ENCODE assay signal across 27 mouse cellular contexts in genomic region chr3:98913591-98913990, GRCm38 (mm10). TPM values are rescaled to one million over a fixed set of nuclear protein-coding genes. Genes with fewer than 3 reads are reported as not detected.
A peak's percentile ranks its signal among the peaks of the same experiment; 100 is the strongest.
DNase-seq lines count a peak whose midpoint lies in the region; ATAC-seq and TF ChIP-seq lines count a peak whose summit lies in the region.
"Had no signal": no experiment of that assay in that cellular context is flagged by ENCODE, and none has a peak within 500 bp of the region (broad histone marks: within the 10 kb centered on the region; RNA-seq: fewer than 3 reads in every experiment).

No protein-coding gene starts in this region.

- no peaks in the 10 kb centered on the region for H3K27me3 ChIP-seq in forebrain, postnatal 0 days (ENCODE audit: insufficient read depth, low read length)
- H3K27me3 ChIP-seq in forebrain, embryonic 16.5 days (replicated peaks; ENCODE audit: control insufficient read depth, insufficient read depth, low read length), result no peaks in the 10 kb centered on the region
- H3K27me3 ChIP-seq in lung, embryonic 14.5 days (ENCODE audit: insufficient read depth, low read length), result no peaks in the 10 kb centered on the region
- no peaks in the 10 kb centered on the region for H3K27me3 ChIP-seq in lung, postnatal 0 days (replicated peaks; ENCODE audit: insufficient read depth, low read length)
- no peaks in the 10 kb centered on the region for H3K27me3 ChIP-seq in CH12.LX (replicated peaks)
- H3K27me3 ChIP-seq: forebrain, embryonic 13.5 days; hindbrain, embryonic 15.5 days; limb, embryonic 13.5 days had no signal

- H3K36me3 ChIP-seq in forebrain, postnatal 0 days (ENCODE audit: insufficient read depth), result no peaks in the 10 kb centered on the region
- H3K36me3 ChIP-seq in forebrain, embryonic 16.5 days (ENCODE audit: control insufficient read depth, insufficient read depth), result no peaks in the 10 kb centered on the region
- no peaks in the 10 kb centered on the region for H3K36me3 ChIP-seq in lung, embryonic 14.5 days (ENCODE audit: insufficient read depth)
- H3K36me3 ChIP-seq in lung, postnatal 0 days (ENCODE audit: insufficient read depth, low read length), result no peaks in the 10 kb centered on the region
- no peaks in the 10 kb centered on the region for H3K36me3 ChIP-seq in CH12.LX (replicated peaks in 1 of 2; ENCODE audit: control insufficient read depth in 1 of 2, insufficient read depth in 1 of 2, low read length in 1 of 2)
- H3K36me3 ChIP-seq: hindbrain, embryonic 15.5 days; limb, embryonic 13.5 days had no signal

- no peaks in the 10 kb centered on the region for H3K79me2 ChIP-seq in CH12.LX (replicated peaks; ENCODE audit: control insufficient read depth, extremely low read depth, insufficient read depth, poor library complexity, severe bottlenecking)

- no peak for TF ChIP-seq EP300 in lung, postnatal 0 days (IDR thresholded peaks at IDR 0.05)
- TF ChIP-seq EP300 in CH12.LX (IDR thresholded peaks at IDR 0.05; ENCODE audit: low read length), result no peak

- H3K27ac ChIP-seq in forebrain, postnatal 0 days (ENCODE audit: low read depth, low read length), result no peak overlapping the region
- no peak overlapping the region for H3K27ac ChIP-seq in forebrain, embryonic 16.5 days (ENCODE audit: low read length)
- no peak overlapping the region for H3K27ac ChIP-seq in lung, embryonic 14.5 days (ENCODE audit: low read depth)
- H3K27ac ChIP-seq in lung, postnatal 0 days (ENCODE audit: low read length), result no peak overlapping the region
- no peak overlapping the region for H3K27ac ChIP-seq in CH12.LX (ENCODE audit: insufficient read depth, low read depth)
- H3K27ac ChIP-seq: forebrain, embryonic 13.5 days; heart, adult 2 months; hindbrain, embryonic 15.5 days; limb, embryonic 13.5 days; liver, embryonic 14.5 days had no signal

- no peaks in the 10 kb centered on the region for H3K9me3 ChIP-seq in forebrain, postnatal 0 days (ENCODE audit: low read length)
- H3K9me3 ChIP-seq in forebrain, embryonic 16.5 days (ENCODE audit: control insufficient read depth, low read length), result no peaks in the 10 kb centered on the region
- H3K9me3 ChIP-seq in lung, embryonic 14.5 days (ENCODE audit: low read depth, low read length), result no peaks in the 10 kb centered on the region
- H3K9me3 ChIP-seq in lung, postnatal 0 days (ENCODE audit: low read length), result no peaks in the 10 kb centered on the region
- H3K9me3 ChIP-seq in CH12.LX (replicated peaks; ENCODE audit: low read length), result no peaks in the 10 kb centered on the region
- H3K9me3 ChIP-seq: forebrain, embryonic 13.5 days; hindbrain, embryonic 15.5 days; limb, embryonic 13.5 days had no signal

- ATAC-seq in forebrain, postnatal 0 days, result peak; percentile 51; the same call in 1 of the 2 replicates
- no peak for ATAC-seq in forebrain, embryonic 16.5 days
- no peak for ATAC-seq in lung, embryonic 14.5 days (ENCODE audit: insufficient read depth)
- ATAC-seq in lung, postnatal 0 days, result no peak
- ATAC-seq: forebrain, embryonic 13.5 days; intestine, postnatal 0 days had no signal

- no peak overlapping the region for H3K4me3 ChIP-seq in forebrain, postnatal 0 days (ENCODE audit: low read depth, low read length)
- H3K4me3 ChIP-seq in forebrain, embryonic 16.5 days (replicated peaks; ENCODE audit: low read length), result no peak overlapping the region
- no peak overlapping the region for H3K4me3 ChIP-seq in lung, embryonic 14.5 days (ENCODE audit: low read depth, low read length)
- H3K4me3 ChIP-seq in lung, postnatal 0 days (ENCODE audit: low read depth, low read length), result no peak overlapping the region
- no peak overlapping the region for H3K4me3 ChIP-seq in CH12.LX (replicated peaks in 1 of 3; ENCODE audit: low read depth in 2 of 3, low read length in 2 of 3, poor library complexity in 1 of 3)
- H3K4me3 ChIP-seq: erythroblast, embryonic 14.5 days; forebrain, embryonic 13.5 days; heart, adult 2 months; hindbrain, embryonic 15.5 days; limb, embryonic 13.5 days had no signal

- no peak overlapping the region for H3K9ac ChIP-seq in forebrain, postnatal 0 days
- H3K9ac ChIP-seq in forebrain, embryonic 16.5 days (replicated peaks; ENCODE audit: low read depth, low read length), result no peak overlapping the region
- H3K9ac ChIP-seq in lung, embryonic 14.5 days, result no peak overlapping the region
- H3K9ac ChIP-seq in lung, postnatal 0 days (replicated peaks; ENCODE audit: low read depth), result no peak overlapping the region
- H3K9ac ChIP-seq in CH12.LX (ENCODE audit: insufficient read depth, low read depth), result no peak overlapping the region
- H3K9ac ChIP-seq: forebrain, embryonic 13.5 days; hindbrain, embryonic 15.5 days; limb, embryonic 13.5 days; liver, embryonic 14.5 days had no signal

- peak; percentile 34 for DNase-seq in forebrain, postnatal 0 days
- DNase-seq in lung, embryonic 14.5 days, result peak; percentile 5
- no peak for DNase-seq in lung, postnatal 0 days (ENCODE audit: low spot score)
- no peak for DNase-seq in CH12.LX (ENCODE audit: extremely low read depth)
- DNase-seq in brain, embryonic 18.5 days (ENCODE audit: low read depth, low spot score), result peak; percentile 10
- DNase-seq in gastrocnemius, postnatal 36 days, result no peak
- DNase-seq: cerebellum, adult 9-10 months; gastrocnemius, postnatal 14 days; heart, adult 2 months; heart, postnatal 36 days; kidney, postnatal 14 days; retina, postnatal 1 day had no signal

- intact Hi-C loops in gastrocnemius, postnatal 36 days (cut with DNase I), result no loop called here

- TF ChIP-seq CTCF in forebrain, postnatal 0 days (IDR thresholded peaks at IDR 0.05; ENCODE audit: low read depth), result peak; percentile 45
- no peak for TF ChIP-seq CTCF in lung, embryonic 14.5 days (IDR thresholded peaks at IDR 0.05; ENCODE audit: low read depth)
- TF ChIP-seq CTCF in lung, postnatal 0 days (IDR thresholded peaks at IDR 0.05), result no peak
- TF ChIP-seq CTCF in CH12.LX (conservative IDR thresholded peaks at IDR 0.05 in 1 of 2, IDR thresholded peaks at IDR 0.05 in 1 of 2; ENCODE audit: low read depth in 2 of 2, low read length in 2 of 2), result no peak

- TF ChIP-seq RAD21 in CH12.LX (IDR thresholded peaks at IDR 0.05; ENCODE audit: low read depth, low read length), result peak; percentile 1; the same call in 1 of the 2 replicates

- dilution Hi-C loops in CH12.LX (cut with MboI; ENCODE audit: extremely low pct_ligation_motif_present, extremely low pct_unique_long_range_greater_than_20kb, low sequenced_read_pairs), result no loop called here

- 80% methylated on average over 6 of the region's 6 CpGs for WGBS in forebrain, postnatal 0 days
- 85% methylated on average over 6 of the region's 6 CpGs for WGBS in forebrain, embryonic 16.5 days
- WGBS in lung, embryonic 14.5 days, result 68% methylated on average over 6 of the region's 6 CpGs
- 64% methylated on average over 6 of the region's 6 CpGs for WGBS in lung, postnatal 0 days

- no peaks in the 10 kb centered on the region for H3K4me1 ChIP-seq in forebrain, postnatal 0 days (ENCODE audit: insufficient read depth)
- H3K4me1 ChIP-seq in forebrain, embryonic 16.5 days (replicated peaks; ENCODE audit: control insufficient read depth, insufficient read depth, low read length), result no peaks in the 10 kb centered on the region
- no peaks in the 10 kb centered on the region for H3K4me1 ChIP-seq in lung, embryonic 14.5 days (ENCODE audit: insufficient read depth)
- H3K4me1 ChIP-seq in lung, postnatal 0 days (ENCODE audit: insufficient read depth, low read depth, low read length), result no peaks in the 10 kb centered on the region
- H3K4me1 ChIP-seq in CH12.LX (ENCODE audit: control insufficient read depth in 1 of 2, insufficient read depth in 2 of 2), result no peaks in the 10 kb centered on the region
- H3K4me1 ChIP-seq: forebrain, embryonic 13.5 days; hindbrain, embryonic 15.5 days; limb, embryonic 13.5 days had no signal

- in situ Hi-C loops in CH12.LX (cut with MboI; ENCODE audit: low pct_ligation_motif_present, low pct_unique_long_range_greater_than_20kb, low sequenced_read_pairs), result no loop called here

- no peak overlapping the region for H3K4me2 ChIP-seq in forebrain, postnatal 0 days (ENCODE audit: low read depth)
- no peak overlapping the region for H3K4me2 ChIP-seq in forebrain, embryonic 16.5 days (ENCODE audit: low read length)
- H3K4me2 ChIP-seq in lung, embryonic 14.5 days, result no peak overlapping the region
- no peak overlapping the region for H3K4me2 ChIP-seq in lung, postnatal 0 days (replicated peaks; ENCODE audit: low read depth, low read length)
- H3K4me2 ChIP-seq in CH12.LX (ENCODE audit: insufficient read depth, low read depth, poor library complexity, severe bottlenecking), result no peak overlapping the region
- H3K4me2 ChIP-seq: forebrain, embryonic 13.5 days; hindbrain, embryonic 15.5 days; limb, embryonic 13.5 days had no signal

- TF ChIP-seq POLR2A in CH12.LX (IDR thresholded peaks at IDR 0.05; ENCODE audit: low read depth, low read length), result no peak

TF ChIP-seq in CH12.LX, 34 proteins besides CTCF, POLR2A, EP300 and RAD21 (continues in another document):
- no peak for TF ChIP-seq MEF2A (IDR thresholded peaks at IDR 0.05; ENCODE audit: borderline replicate concordance, low read depth, low read length)
- TF ChIP-seq ZNF384 (IDR thresholded peaks at IDR 0.05; ENCODE audit: low read depth, low read length), result no peak
- no peak for TF ChIP-seq TBP (conservative IDR thresholded peaks at IDR 0.05; ENCODE audit: low read depth, low read length)
- TF ChIP-seq PAX5 (IDR thresholded peaks at IDR 0.05; ENCODE audit: low read length), result no peak
- no peak for TF ChIP-seq JUN (IDR thresholded peaks at IDR 0.05; ENCODE audit: insufficient read depth, low read depth, low read length)

RNA-seq across cellular contexts. Expression of gene Hao2, which starts 20.6 kb away (rescaled TPM):
- not detected in 2 replicates for total RNA-seq in forebrain, postnatal 0 days (2014; rRNA removed)
- not detected in 2 replicates for polyA plus RNA-seq in forebrain, postnatal 0 days (2015; fragmentation: Nextera tagmentation; extraction: Ambion mirVana)
- polyA plus RNA-seq in forebrain, embryonic 16.5 days (2015; fragmentation: Nextera tagmentation; extraction: Ambion mirVana), result not detected in 2 replicates
- polyA plus RNA-seq in lung, embryonic 14.5 days (2014; fragmentation: Nextera tagmentation; extraction: Ambion mirVana), result 0.15 TPM in 1 of 2 replicates, not detected in the other
- polyA plus RNA-seq in lung, postnatal 0 days (2015; fragmentation: Nextera tagmentation; extraction: Ambion mirVana), result not detected in 2 replicates
- not detected in 2 replicates for total RNA-seq in CH12.LX (2012; rRNA removed)
- not detected in 2 replicates for total RNA-seq in CH12.LX (2014; rRNA removed)
- polyA plus RNA-seq in CH12.LX (2012; ENCODE audit: insufficient read length, low read depth), result not detected in 2 replicates
- not detected for total RNA-seq in gastrocnemius, postnatal 36 days (2021)
- total RNA-seq: gastrocnemius, postnatal 14 days; heart, adult 2 months; heart, postnatal 36 days; left cerebral cortex, adult 8-10 months; megakaryocyte, adult 5-6 weeks; monocyte, adult 5-6 weeks had no signal
- polyA plus RNA-seq: erythroblast, embryonic 14.5 days; heart, adult 2 months; heart, embryonic 14.5 days; neural tube, embryonic 11.5 days; stomach, embryonic 14.5 days had no signal

RNA-seq across cellular contexts. Expression of gene Hsd3b1, which starts 54.0 kb away (rescaled TPM):
- not detected in 2 replicates for total RNA-seq in forebrain, postnatal 0 days (2014; rRNA removed)
- polyA plus RNA-seq in forebrain, postnatal 0 days (2015; fragmentation: Nextera tagmentation; extraction: Ambion mirVana), result not detected in 2 replicates
- not detected in 2 replicates for polyA plus RNA-seq in forebrain, embryonic 16.5 days (2015; fragmentation: Nextera tagmentation; extraction: Ambion mirVana)
- polyA plus RNA-seq in lung, embryonic 14.5 days (2014; fragmentation: Nextera tagmentation; extraction: Ambion mirVana), result not detected in 2 replicates
- not detected in 2 replicates for polyA plus RNA-seq in lung, postnatal 0 days (2015; fragmentation: Nextera tagmentation; extraction: Ambion mirVana)
- total RNA-seq in CH12.LX (2012; rRNA removed), result not detected in 2 replicates
- not detected in 2 replicates for total RNA-seq in CH12.LX (2014; rRNA removed)
- not detected in 2 replicates for polyA plus RNA-seq in CH12.LX (2012; ENCODE audit: insufficient read length, low read depth)
- not detected for total RNA-seq in gastrocnemius, postnatal 36 days (2021)
- total RNA-seq: gastrocnemius, postnatal 14 days; heart, adult 2 months; heart, postnatal 36 days; megakaryocyte, adult 5-6 weeks; monocyte, adult 5-6 weeks had no signal
- polyA plus RNA-seq: forebrain, embryonic 13.5 days; heart, embryonic 14.5 days; hindbrain, embryonic 15.5 days; limb, embryonic 13.5 days; lung, embryonic 16.5 days; spleen, adult 2 months; stomach, embryonic 14.5 days had no signal

Comparison
In these comparisons a context has a peak if more than half of its experiments do, and no peak if none do; other contexts are left out.
1. DNase-seq: peak in forebrain, postnatal 0 days (single experiment), lung, embryonic 14.5 days (single experiment) and brain, embryonic 18.5 days (single experiment); none in lung, postnatal 0 days (single experiment), CH12.LX (single experiment) and gastrocnemius, postnatal 36 days (0 of 2).